Mouse (Mus musculus) small intestine, adult 2 months (tissue): ENCODE data around the gene Itpkc.

Experiments
- CTCF ChIP-seq: fragments of 200-500 bp; IDR thresholded peaks from 2 replicates; pipeline ENCODE4 v1.5.1; 2012; ENCODE audit warnings: low read depth, mild to moderate bottlenecking, control low read depth, inconsistent platforms, low read length, moderate library complexity, mixed read lengths; ENCODE audit not compliant: insufficient replicate concordance, insufficient read length; ENCODE audit errors: extremely low read depth
- POLR2A ChIP-seq: fragments of 200-500 bp; IDR thresholded peaks from 2 replicates; pipeline ENCODE4 v1.6.1; 2012; ENCODE audit warnings: low read depth, mild to moderate bottlenecking, control low read depth, inconsistent platforms, low read length, moderate library complexity

GRCm38 (mm10) chr7:27195681-27196611 lies 32.5 kb downstream of the Itpkc start, which contains the start of the genes BC024978 and Snrpa:
- TF ChIP-seq CTCF = no peak
- peak; percentile 62; the same call in 1 of the 2 replicates for TF ChIP-seq POLR2A
